Mouse (Mus musculus) G1E (cell line): ENCODE measurements around the gene App. TPM values are rescaled to one million over a fixed set of nuclear protein-coding genes. Genes with fewer than 3 reads are reported as not detected.

Experiments
- ATAC-seq: 2 replicates; pipeline ENCODE4 v1.8.0; 2016; ENCODE audit warnings: mild to moderate bottlenecking; ENCODE audit not compliant: insufficient number of reproducible peaks, poor library complexity, low FRiP score, severe bottlenecking; ENCODE audit errors: extremely low read depth
- DNase-seq: peaks from one replicate; pipeline ENCODE4 v3.0.0; 2012; ENCODE audit warnings: low spot score
- H3K27me3 ChIP-seq: 2 replicates; pipeline ENCODE4 v1.6.1; 2012; ENCODE audit warnings: mild to moderate bottlenecking, low read length, inconsistent platforms; ENCODE audit not compliant: insufficient read depth
- H3K36me3 ChIP-seq: replicated peaks from 2 replicates; pipeline ENCODE3; 2012; ENCODE audit warnings: mild to moderate bottlenecking, inconsistent platforms
- H3K4me1 ChIP-seq: 2 replicates; pipeline ENCODE4 v1.6.1; 2012; ENCODE audit warnings: low read depth, low read length, inconsistent platforms, mixed read lengths; ENCODE audit not compliant: insufficient read depth
- H3K4me3 ChIP-seq: 2 replicates; pipeline ENCODE4 v1.5.1; 2012; ENCODE audit warnings: low read depth, mild to moderate bottlenecking, inconsistent platforms, low read length, moderate library complexity, mixed read lengths
- H3K9me3 ChIP-seq: replicated peaks from 2 replicates; pipeline ENCODE4 v1.6.1; 2012; ENCODE audit warnings: inconsistent platforms
- CTCF ChIP-seq: IDR thresholded peaks from 2 replicates; pipeline ENCODE4 v1.5.1; 2012; ENCODE audit warnings: low read depth, low read length, inconsistent platforms, mixed read lengths
- GATA1 ChIP-seq: IDR thresholded peaks from 2 replicates; pipeline ENCODE4 v1.6.1; 2012; ENCODE audit warnings: borderline replicate concordance, low read length, inconsistent platforms, mixed read lengths
- GATA2 ChIP-seq: IDR thresholded peaks from 2 replicates; pipeline ENCODE4 v1.6.1; 2012; ENCODE audit warnings: low read depth, low read length, inconsistent platforms, borderline replicate concordance
- POLR2AphosphoS5 ChIP-seq: IDR thresholded peaks from 2 replicates; pipeline ENCODE4 v1.6.1; 2012; ENCODE audit warnings: low read depth, low read length, inconsistent platforms; ENCODE audit not compliant: insufficient replicate concordance
- TAL1 ChIP-seq: conservative IDR thresholded peaks from 2 replicates; pipeline ENCODE4 v1.6.1; 2012; ENCODE audit warnings: low read depth, low read length, inconsistent platforms, mixed read lengths
- polyA plus RNA-seq: library from polyadenylated mRNA; stranded (reverse); fragments of >175 nt; gene quantifications from 2 replicates; pipeline ENCODE4 v1.2.3, GENCODE M21; 2012
- total RNA-seq, 2 experiments: library from RNA; stranded (forward) in 1 of 2; stranded (reverse) in 1 of 2; fragments of 200-1000 nt in 1 of 2; fragments of >200 nt in 1 of 2; fragmentation: Nextera tagmentation in 1 of 2; gene quantifications; 2 replicates each; pipeline ENCODE4 v1.2.3; 2014 to 2017

Gene App
- total and polyA plus RNA-seq, 3 experiments, result 0.27 TPM; not detected in 2

GRCm38 (mm10) chr16:85180710-85181109, 7.1 kb upstream of the App start:
- DNase-seq, result no peak
- Histone ChIP-seq H3K4me1 (no peaks in the 10 kb centered on the region), H3K4me3 (no peak overlapping the region), H3K27me3 (no peaks in the 10 kb centered on the region), H3K36me3 (no peaks in the 10 kb centered on the region), H3K9me3 (peaks cover 26% of the 10 kb centered on the region)
- TF ChIP-seq GATA1 (no peak), TAL1 (no peak), CTCF (no peak), GATA2 (no peak), POLR2AphosphoS5 (no peak)
- ATAC-seq, result no peak

DNA sequence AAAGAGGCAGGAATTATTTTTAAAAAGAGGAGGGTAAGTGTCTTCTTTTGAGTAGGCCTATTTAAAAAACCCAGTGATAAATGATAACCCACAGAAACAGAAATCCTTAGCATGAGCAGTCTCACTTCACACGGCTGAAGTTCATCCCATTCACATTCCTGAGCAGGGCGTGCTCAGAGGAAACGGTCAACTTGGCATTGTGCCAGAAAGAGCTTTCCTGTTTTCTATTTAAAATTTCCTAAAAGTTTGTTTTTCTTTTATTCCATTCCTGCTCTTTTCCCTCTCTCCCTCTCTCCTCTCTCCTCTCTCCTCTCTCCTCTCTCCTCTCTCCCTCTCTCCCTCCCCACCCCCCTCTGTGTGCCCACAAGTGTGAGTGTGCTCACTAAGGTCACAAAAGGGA, 3.1 kb upstream of the App start:
- DNase-seq, result no peak
- no peak for ATAC-seq
- TF ChIP-seq GATA2, result no peak
- TF ChIP-seq CTCF, result no peak
- no peak for TF ChIP-seq TAL1
- no peak for TF ChIP-seq GATA1
- no peak for TF ChIP-seq POLR2AphosphoS5
- Histone ChIP-seq H3K4me3 (no peak overlapping the region), H3K4me1 (no peaks in the 10 kb centered on the region), H3K27me3 (no peaks in the 10 kb centered on the region), H3K9me3 (peaks cover 56% of the 10 kb centered on the region), H3K36me3 (no peaks in the 10 kb centered on the region)

- peaks cover 63% of the 10 kb centered on the region for H3K9me3 ChIP-seq
- ATAC-seq (no peak), DNase-seq (no peak)
- H3K4me3 ChIP-seq, result peak overlapping the region; percentile 42; the same call in 1 of the 2 replicates
- TF ChIP-seq GATA1 (no peak), GATA2 (no peak), POLR2AphosphoS5 (no peak), TAL1 (no peak), CTCF (no peak)
- H3K36me3 ChIP-seq, result no peaks in the 10 kb centered on the region
- H3K27me3 ChIP-seq, result no peaks in the 10 kb centered on the region
- H3K4me1 ChIP-seq, result no peaks in the 10 kb centered on the region
These were observed 794 bp downstream of the App start for GRCm38 (mm10) chr16:85172571-85173372.

GRCm38 (mm10) chr16:85171976-85172570, 1.5 kb downstream of the App start:
- H3K4me3 ChIP-seq, result no peak overlapping the region
- H3K27me3 ChIP-seq, result no peaks in the 10 kb centered on the region
- peaks cover 56% of the 10 kb centered on the region for H3K9me3 ChIP-seq
- no peak for DNase-seq
- no peak for TF ChIP-seq GATA2
- TF ChIP-seq GATA1, result no peak
- no peak for TF ChIP-seq CTCF
- ATAC-seq, result no peak
- H3K36me3 ChIP-seq, result no peaks in the 10 kb centered on the region
- no peaks in the 10 kb centered on the region for H3K4me1 ChIP-seq

GRCm38 (mm10) chr16:85170826-85171510, 2.6 kb downstream of the App start:
- TF ChIP-seq TAL1, result no peak
- no peak for TF ChIP-seq GATA1
- TF ChIP-seq CTCF, result no peak
- no peak for TF ChIP-seq POLR2AphosphoS5
- no peak for TF ChIP-seq GATA2
- Histone ChIP-seq H3K4me3 (no peak overlapping the region), H3K9me3 (peaks cover 50% of the 10 kb centered on the region), H3K4me1 (no peaks in the 10 kb centered on the region), H3K27me3 (no peaks in the 10 kb centered on the region), H3K36me3 (no peaks in the 10 kb centered on the region)
- ATAC-seq (no peak), DNase-seq (no peak)

DNA sequence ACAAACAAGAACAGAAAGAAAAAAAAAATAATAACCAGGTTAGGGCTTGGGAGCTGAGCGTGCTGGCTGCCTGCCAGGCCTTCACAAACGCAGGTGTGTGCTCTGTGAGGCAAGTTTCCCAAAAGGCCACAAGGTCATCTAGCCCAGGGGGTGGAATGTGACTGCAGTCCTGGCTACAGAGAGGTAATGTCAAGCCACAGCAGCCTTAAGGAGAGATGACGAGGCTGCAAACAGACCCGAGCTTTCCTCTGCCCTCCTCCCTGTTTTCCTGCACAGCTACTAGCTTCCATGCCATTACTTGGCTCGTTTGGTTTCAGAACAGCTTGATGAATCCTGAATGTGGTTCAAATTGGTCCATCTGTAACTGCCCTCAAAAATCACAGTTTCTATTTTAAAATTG, 4.7 kb downstream of the App start:
- H3K27me3 ChIP-seq, result no peaks in the 10 kb centered on the region
- ATAC-seq, result no peak
- DNase-seq, result no peak
- peaks cover 38% of the 10 kb centered on the region for H3K9me3 ChIP-seq
- H3K4me3 ChIP-seq, result no peak overlapping the region
- no peaks in the 10 kb centered on the region for H3K36me3 ChIP-seq
- TF ChIP-seq TAL1 (no peak), POLR2AphosphoS5 (no peak), GATA2 (no peak), GATA1 (no peak), CTCF (no peak)
- H3K4me1 ChIP-seq, result no peaks in the 10 kb centered on the region
